Mouse (Mus musculus) common myeloid progenitor, adult 5-6 weeks (primary cell): ENCODE results near the gene Ephb1. TPM values are rescaled to one million over a fixed set of nuclear protein-coding genes. Genes with fewer than 3 reads are reported as not detected.

ENCODE experiments used
- total RNA-seq: library from RNA; stranded (forward); fragments of 200-1000, 187-1606 nt; gene quantifications from 2 replicates; pipeline ENCODE4 v1.2.3, GENCODE M21; 2017

Gene Ephb1
- total RNA-seq, 1 experiment from 2014 or later: not detected

Other genes with a start within 250 kb of the Ephb1 start
- gene Ky, start 151.1 kb upstream of the Ephb1 start, total RNA-seq: not detected in 2 replicates